12 mouse cellular contexts compared by ENCODE assay signal in genomic region chr9:60608857-60609256, GRCm38 (mm10).
"Had no signal": no experiment of that assay in that cellular context is flagged by ENCODE, and none has a peak within 500 bp of the region (broad histone marks: within the 10 kb centered on the region; RNA-seq: fewer than 3 reads in every experiment).

No protein-coding gene starts in this region.

- H3K4me1 ChIP-seq: midbrain, embryonic 13.5 days had no signal

- H3K9me3 ChIP-seq: limb, embryonic 13.5 days; midbrain, embryonic 13.5 days had no signal

- H3K27me3 ChIP-seq: limb, embryonic 13.5 days; midbrain, embryonic 13.5 days had no signal

- ATAC-seq: midbrain, embryonic 13.5 days had no signal

- DNase-seq: kidney, adult 9 months; kidney, postnatal 36 days; lung, adult 18-20 months; lung, postnatal 36 days; retina, postnatal 1 day; right cerebral cortex, postnatal 4 days; thymus, postnatal 14 days had no signal

- H3K4me3 ChIP-seq: limb, embryonic 13.5 days; midbrain, embryonic 13.5 days; myocyte had no signal

- H3K27ac ChIP-seq: kidney, postnatal 0 days; limb, embryonic 13.5 days; liver, embryonic 14.5 days; midbrain, embryonic 13.5 days had no signal

- H3K4me2 ChIP-seq: limb, embryonic 13.5 days; midbrain, embryonic 13.5 days had no signal

- H3K9ac ChIP-seq: limb, embryonic 13.5 days; liver, embryonic 14.5 days; midbrain, embryonic 13.5 days had no signal
